Mouse (Mus musculus) cerebellum, adult 8-10 months (tissue): Measurements from ENCODE around the gene E2f4.

ENCODE experiments used
- DNase-seq: peaks from one replicate; pipeline ENCODE4 v3.0.0; 2022

E2f4 gene

GRCm38 (mm10) chr8:105349096-105349771 is 51.8 kb downstream of the E2f4 start:
- peak; percentile 65 for DNase-seq

GRCm38 (mm10) chr8:105350186-105350585 is 52.7 kb downstream of the E2f4 start:
- no peak for DNase-seq

GRCm38 (mm10) chr8:105353583-105354135 is 56.2 kb downstream of the E2f4 start:
- peak; percentile 60 for DNase-seq

GRCm38 (mm10) chr8:105354549-105354948 is 57.1 kb downstream of the E2f4 start:
- no peak for DNase-seq
